Mouse (Mus musculus): ENCODE measurements around the gene Nme2. TPM values are rescaled to one million over a fixed set of nuclear protein-coding genes. Genes with fewer than 3 reads are reported as not detected.
"Not testable (repeated sequence)": the region's sequence is repeated elsewhere in the genome, so short reads cannot be mapped to it uniquely, and the experiment has no call there.

The Nme2 gene
- polyA plus RNA-seq, 1 experiment from 2014 or later, result 297 TPM

- no peak for ATAC-seq (ENCODE audit: insufficient number of reproducible peaks, low FRiP score, low TSS enrichment, low read depth)
- no peak overlapping the region for H3K4me2 ChIP-seq (replicated peaks)
- H3K9me3 ChIP-seq (replicated peaks), result no peaks in the 10 kb centered on the region
- no peak overlapping the region for H3K9ac ChIP-seq
- H3K27me3 ChIP-seq, result no peaks in the 10 kb centered on the region
- H3K36me3 ChIP-seq, result peaks cover 57% of the 10 kb centered on the region
- no peak overlapping the region for H3K27ac ChIP-seq (replicated peaks)
- no peak overlapping the region for H3K4me3 ChIP-seq (replicated peaks)
- H3K4me1 ChIP-seq, result no peaks in the 10 kb centered on the region
These were observed 27.0 kb downstream of the Nme2 start for GRCm38 (mm10) chr11:93929106-93929505.

GRCm38 (mm10) chr11:93915019-93915418 lies 41.0 kb downstream of the Nme2 start:
- not testable (repeated sequence) for H3K9me3 ChIP-seq (replicated peaks); H3K4me2 ChIP-seq (replicated peaks); H3K27me3 ChIP-seq; H3K9ac ChIP-seq; H3K4me1 ChIP-seq; H3K4me3 ChIP-seq (replicated peaks); ATAC-seq (ENCODE audit: insufficient number of reproducible peaks, low FRiP score, low TSS enrichment, low read depth); H3K27ac ChIP-seq (replicated peaks)
- WGBS, result 95% methylated on average over 2 of the region's 2 CpGs
- peaks cover 55% of the 10 kb centered on the region for H3K36me3 ChIP-seq

- ATAC-seq (ENCODE audit: insufficient number of reproducible peaks, low FRiP score, low TSS enrichment, low read depth), result no peak
- H3K27ac ChIP-seq (replicated peaks), result no peak overlapping the region
- H3K4me2 ChIP-seq (replicated peaks), result no peak overlapping the region
- no peak overlapping the region for H3K9ac ChIP-seq
- H3K36me3 ChIP-seq, result peaks cover 56% of the 10 kb centered on the region
- no peaks in the 10 kb centered on the region for H3K9me3 ChIP-seq (replicated peaks)
- 74% methylated on average over 3 of the region's 3 CpGs for WGBS
- H3K4me1 ChIP-seq, result no peaks in the 10 kb centered on the region
- H3K27me3 ChIP-seq, result no peaks in the 10 kb centered on the region
- H3K4me3 ChIP-seq (replicated peaks), result no peak overlapping the region
These were observed 44.5 kb downstream of the Nme2 start for GRCm38 (mm10) chr11:93911603-93912002.

GRCm38 (mm10) chr11:93908829-93909228 lies 47.2 kb downstream of the Nme2 start:
- Histone ChIP-seq H3K9me3 (replicated peaks) (no peaks in the 10 kb centered on the region), H3K36me3 (peaks cover 55% of the 10 kb centered on the region), H3K9ac (no peak overlapping the region), H3K4me3 (replicated peaks) (no peak overlapping the region), H3K27ac (replicated peaks) (no peak overlapping the region), H3K4me2 (replicated peaks) (no peak overlapping the region), H3K27me3 (no peaks in the 10 kb centered on the region), H3K4me1 (no peaks in the 10 kb centered on the region)
- ATAC-seq (ENCODE audit: insufficient number of reproducible peaks, low FRiP score, low TSS enrichment, low read depth), result no peak
- 86% methylated on average over 9 of the region's 9 CpGs for WGBS

GRCm38 (mm10) chr11:93907839-93908238 lies 48.2 kb downstream of the Nme2 start:
- no peak for ATAC-seq (ENCODE audit: insufficient number of reproducible peaks, low FRiP score, low TSS enrichment, low read depth)

GRCm38 (mm10) chr11:93906834-93907233 lies 49.2 kb downstream of the Nme2 start:
- Histone ChIP-seq H3K9ac (no peak overlapping the region), H3K4me3 (replicated peaks) (no peak overlapping the region), H3K9me3 (replicated peaks) (no peaks in the 10 kb centered on the region), H3K27me3 (no peaks in the 10 kb centered on the region), H3K4me2 (replicated peaks) (no peak overlapping the region), H3K36me3 (peaks cover 50% of the 10 kb centered on the region), H3K27ac (replicated peaks) (no peak overlapping the region), H3K4me1 (no peaks in the 10 kb centered on the region)
- ATAC-seq (ENCODE audit: insufficient number of reproducible peaks, low FRiP score, low TSS enrichment, low read depth), result no peak
- 93% methylated on average over 3 of the region's 4 CpGs for WGBS

More at GRCm38 (mm10) chr11:93907839-93908238, 48.2 kb downstream of the Nme2 start:
- H3K27ac ChIP-seq (replicated peaks), result no peak overlapping the region
- no peaks in the 10 kb centered on the region for H3K4me1 ChIP-seq
- H3K36me3 ChIP-seq, result peaks cover 50% of the 10 kb centered on the region
- no peak overlapping the region for H3K4me3 ChIP-seq (replicated peaks)
- H3K27me3 ChIP-seq, result no peaks in the 10 kb centered on the region
- H3K9me3 ChIP-seq (replicated peaks), result no peaks in the 10 kb centered on the region
- no peak overlapping the region for H3K4me2 ChIP-seq (replicated peaks)
- 73% methylated on average over 3 of the region's 3 CpGs for WGBS
- H3K9ac ChIP-seq, result no peak overlapping the region

Other genes with a start within 250 kb of the Nme2 start
- gene Utp18, start 70.5 kb downstream of the Nme2 start, polyA plus RNA-seq (2015; fragmentation: Nextera tagmentation; extraction: Ambion mirVana), result 24.2 and 27.8 TPM in 2 replicates
- gene Mbtd1, start 70.4 kb downstream of the Nme2 start, polyA plus RNA-seq (2015; fragmentation: Nextera tagmentation; extraction: Ambion mirVana), result 26.5 and 27.8 TPM in 2 replicates
- 322 TPM in 2 replicates for gene Gm20390, start 12.0 kb upstream of the Nme2 start, polyA plus RNA-seq (2015; fragmentation: Nextera tagmentation; extraction: Ambion mirVana)
- gene Nme1, start 12.3 kb upstream of the Nme2 start, polyA plus RNA-seq (2015; fragmentation: Nextera tagmentation; extraction: Ambion mirVana), result 107 and 127 TPM in 2 replicates
- 43.4 and 51.5 TPM in 2 replicates for gene Spag9, start 39.8 kb upstream of the Nme2 start, polyA plus RNA-seq (2015; fragmentation: Nextera tagmentation; extraction: Ambion mirVana)